Mouse (Mus musculus) embryonic facial prominence, embryonic 15.5 days (tissue): ENCODE results near the gene Mdh1. TPM values are rescaled to one million over a fixed set of nuclear protein-coding genes. Genes with fewer than 3 reads are reported as not detected.

Experiments used
- ATAC-seq: fragments of 200-750 bp; cut with Nextera tagmentation; 2 replicates; pipeline ENCODE4 v1.8.0; 2017; ENCODE audit warnings: low read depth, moderate TSS enrichment; ENCODE audit not compliant: insufficient number of reproducible peaks, low FRiP score, low TSS enrichment
- H3K27ac ChIP-seq: fragments of 300-500 bp; sonication (generic); replicated peaks from 2 replicates; pipeline ENCODE4 v1.5.1; 2015; ENCODE audit warnings: mild to moderate bottlenecking, inconsistent platforms
- H3K27me3 ChIP-seq: fragments of 300-500 bp; sonication (generic); 2 replicates; pipeline ENCODE4 v1.6.1; 2015; ENCODE audit warnings: inconsistent platforms
- H3K36me3 ChIP-seq: fragments of 300-500 bp; sonication (generic); 2 replicates; pipeline ENCODE4 v1.6.1; 2015; ENCODE audit warnings: mild to moderate bottlenecking, inconsistent platforms
- H3K4me1 ChIP-seq: fragments of 300-500 bp; sonication (generic); 2 replicates; pipeline ENCODE4 v1.6.1; 2015; ENCODE audit warnings: inconsistent platforms
- H3K4me2 ChIP-seq: fragments of 300-500 bp; sonication (generic); replicated peaks from 2 replicates; pipeline ENCODE4 v1.6.1; 2015; ENCODE audit warnings: mild to moderate bottlenecking, inconsistent platforms
- H3K4me3 ChIP-seq: fragments of 300-500 bp; sonication (generic); replicated peaks from 2 replicates; pipeline ENCODE4 v1.5.1; 2015; ENCODE audit warnings: mild to moderate bottlenecking, inconsistent platforms
- H3K9ac ChIP-seq: fragments of 300-500 bp; sonication (generic); 2 replicates; pipeline ENCODE4 v1.6.1; 2015; ENCODE audit warnings: inconsistent platforms
- H3K9me3 ChIP-seq: fragments of 300-500 bp; sonication (generic); replicated peaks from 2 replicates; pipeline ENCODE4 v1.6.1; 2016; ENCODE audit warnings: inconsistent platforms
- WGBS: fragments of 180-500 bp; shearing (Covaris S2); methylation state at CpG from one replicate; pipeline ENCODE4 v1.1.7; 2015; 5-methylcytosine and 5-hydroxymethylcytosine counted together
- polyA plus RNA-seq: library from polyadenylated mRNA; unstranded; fragments of >200 nt; fragmentation: Nextera tagmentation; extraction: Ambion mirVana; gene quantifications from 2 replicates; pipeline ENCODE4 v1.2.1, GENCODE M21; 2015

The Mdh1 gene
- polyA plus RNA-seq = 394 and 398 TPM in 2 replicates

GRCm38 (mm10) chr11:21571700-21572381 is at the start of gene Mdh1, which contains the start of gene Wdpcp:
TSS of gene Mdh1 (minus strand) at chr11:21572367.
TSS of gene Wdpcp (plus strand) at chr11:21572235.
- WGBS = under 1% methylated on average over 42 of the region's 42 CpGs
- Histone ChIP-seq H3K9ac (peak within 1 kb of the TSS; percentile 49), H3K4me3 (peak within 1 kb of the TSS; percentile 72), H3K4me2 (peak within 1 kb of the TSS; percentile 67), H3K4me1 (peaks cover 22% of the 10 kb centered on the region), H3K27ac (peak within 1 kb of the TSS; percentile 83), H3K36me3 (peaks cover under 1% of the 10 kb centered on the region; the same call in 1 of the 2 replicates), H3K27me3 (no peaks in the 10 kb centered on the region), H3K9me3 (no peaks in the 10 kb centered on the region)
- ATAC-seq = peak; percentile 99

- H3K9ac ChIP-seq = no peak overlapping the region
- H3K27ac ChIP-seq = no peak overlapping the region
- H3K4me3 ChIP-seq = no peak overlapping the region
- H3K4me1 ChIP-seq = no peaks in the 10 kb centered on the region
- no peaks in the 10 kb centered on the region for H3K27me3 ChIP-seq
- no peak for ATAC-seq
- no peaks in the 10 kb centered on the region for H3K36me3 ChIP-seq
- no peaks in the 10 kb centered on the region for H3K9me3 ChIP-seq
- no peak overlapping the region for H3K4me2 ChIP-seq
Observed at GRCm38 (mm10) chr11:21615915-21616314, 43.7 kb upstream of the Mdh1 start.

GRCm38 (mm10) chr11:21602497-21602896 is 30.3 kb upstream of the Mdh1 start:
- no peaks in the 10 kb centered on the region for H3K27me3 ChIP-seq
- no peak overlapping the region for H3K4me2 ChIP-seq
- H3K4me3 ChIP-seq = no peak overlapping the region
- no peaks in the 10 kb centered on the region for H3K36me3 ChIP-seq
- 24% methylated on average over 5 of the region's 5 CpGs for WGBS
- ATAC-seq = no peak
- H3K9ac ChIP-seq = no peak overlapping the region
- no peaks in the 10 kb centered on the region for H3K4me1 ChIP-seq
- H3K27ac ChIP-seq = no peak overlapping the region
- no peaks in the 10 kb centered on the region for H3K9me3 ChIP-seq

GRCm38 (mm10) chr11:21583286-21583685 is 11.1 kb upstream of the Mdh1 start:
- WGBS = 24% methylated on average over 1 of the region's 1 CpGs
- H3K9me3 ChIP-seq = no peaks in the 10 kb centered on the region
- no peak overlapping the region for H3K4me2 ChIP-seq
- no peaks in the 10 kb centered on the region; the same call in 1 of the 2 replicates for H3K4me1 ChIP-seq
- no peak overlapping the region for H3K9ac ChIP-seq
- H3K4me3 ChIP-seq = no peak overlapping the region
- no peak for ATAC-seq
- no peaks in the 10 kb centered on the region for H3K27me3 ChIP-seq
- H3K36me3 ChIP-seq = no peaks in the 10 kb centered on the region
- no peak overlapping the region for H3K27ac ChIP-seq

GRCm38 (mm10) chr11:21581472-21581871 is 9.3 kb upstream of the Mdh1 start:
- H3K4me3 ChIP-seq = no peak overlapping the region
- ATAC-seq = no peak
- 61% methylated on average over 7 of the region's 7 CpGs for WGBS
- H3K9ac ChIP-seq = no peak overlapping the region
- H3K4me1 ChIP-seq = no peaks in the 10 kb centered on the region; the same call in 1 of the 2 replicates
- H3K27ac ChIP-seq = no peak overlapping the region
- H3K27me3 ChIP-seq = no peaks in the 10 kb centered on the region
- H3K4me2 ChIP-seq = no peak overlapping the region
- no peaks in the 10 kb centered on the region for H3K9me3 ChIP-seq
- no peaks in the 10 kb centered on the region for H3K36me3 ChIP-seq

- Histone ChIP-seq H3K36me3 (peaks cover 9% of the 10 kb centered on the region; the same call in 1 of the 2 replicates), H3K9ac (peak overlapping the region; percentile 49), H3K27me3 (no peaks in the 10 kb centered on the region), H3K27ac (peak overlapping the region; percentile 83; the same call in 1 of the 2 replicates), H3K4me1 (peaks cover 22% of the 10 kb centered on the region), H3K4me3 (peak overlapping the region; percentile 72), H3K4me2 (peak overlapping the region; percentile 67), H3K9me3 (no peaks in the 10 kb centered on the region)
- no peak for ATAC-seq
- WGBS = 7% methylated on average over 10 of the region's 10 CpGs
Observed at GRCm38 (mm10) chr11:21570973-21571372, 1.2 kb downstream of the Mdh1 start.

- no peaks in the 10 kb centered on the region for H3K27me3 ChIP-seq
- no peak overlapping the region for H3K9ac ChIP-seq
- no peak for ATAC-seq
- H3K9me3 ChIP-seq = no peaks in the 10 kb centered on the region
- H3K27ac ChIP-seq = no peak overlapping the region
- peak overlapping the region; percentile 11; the same call in 1 of the 2 replicates for H3K4me3 ChIP-seq
- peaks cover 22% of the 10 kb centered on the region for H3K4me1 ChIP-seq
- H3K36me3 ChIP-seq = peaks cover 14% of the 10 kb centered on the region
- H3K4me2 ChIP-seq = peak overlapping the region; percentile 67; the same call in 1 of the 2 replicates
- WGBS = 60% methylated on average over 2 of the region's 2 CpGs
Observed at GRCm38 (mm10) chr11:21570109-21570474, 2.1 kb downstream of the Mdh1 start.

- 0 out of 2 replicates have a peak overlapping the region, but pooled peaks have one; percentile 10 for H3K4me2 ChIP-seq
Observed at GRCm38 (mm10) chr11:21569456-21570108, 2.6 kb downstream of the Mdh1 start.

GRCm38 (mm10) chr11:21569002-21569401 is 3.2 kb downstream of the Mdh1 start:
- Histone ChIP-seq H3K4me2 (0 out of 2 replicates have a peak overlapping the region, but pooled peaks have one; percentile 10), H3K27ac (peak overlapping the region; percentile 28; the same call in 1 of the 2 replicates), H3K9ac (no peak overlapping the region), H3K4me1 (peaks cover 22% of the 10 kb centered on the region), H3K27me3 (no peaks in the 10 kb centered on the region), H3K4me3 (no peak overlapping the region), H3K36me3 (peaks cover 17% of the 10 kb centered on the region), H3K9me3 (no peaks in the 10 kb centered on the region)
- WGBS = 58% methylated on average over 5 of the region's 5 CpGs
- ATAC-seq = no peak

More at GRCm38 (mm10) chr11:21569456-21570108, 2.6 kb downstream of the Mdh1 start:
- H3K4me1 ChIP-seq = peaks cover 22% of the 10 kb centered on the region
- peak overlapping the region; percentile 28; the same call in 1 of the 2 replicates for H3K27ac ChIP-seq
- 34% methylated on average over 3 of the region's 3 CpGs for WGBS
- peaks cover 16% of the 10 kb centered on the region for H3K36me3 ChIP-seq
- H3K9ac ChIP-seq = no peak overlapping the region
- peak overlapping the region; percentile 11; the same call in 1 of the 2 replicates for H3K4me3 ChIP-seq
- H3K27me3 ChIP-seq = no peaks in the 10 kb centered on the region
- no peaks in the 10 kb centered on the region for H3K9me3 ChIP-seq
- no peak for ATAC-seq

GRCm38 (mm10) chr11:21567733-21568132 is 4.4 kb downstream of the Mdh1 start:
- Histone ChIP-seq H3K9me3 (no peaks in the 10 kb centered on the region), H3K27me3 (no peaks in the 10 kb centered on the region), H3K36me3 (peaks cover 22% of the 10 kb centered on the region), H3K27ac (no peak overlapping the region), H3K4me2 (no peak overlapping the region), H3K4me3 (no peak overlapping the region), H3K9ac (no peak overlapping the region), H3K4me1 (peaks cover 19% of the 10 kb centered on the region)
- 65% methylated on average over 1 of the region's 1 CpGs for WGBS
- ATAC-seq = no peak

- H3K4me1 ChIP-seq = peaks cover 19% of the 10 kb centered on the region
- ATAC-seq = no peak
- H3K4me2 ChIP-seq = no peak overlapping the region
- no peaks in the 10 kb centered on the region for H3K27me3 ChIP-seq
- H3K9ac ChIP-seq = no peak overlapping the region
- no peak overlapping the region for H3K27ac ChIP-seq
- no peaks in the 10 kb centered on the region for H3K9me3 ChIP-seq
- H3K4me3 ChIP-seq = no peak overlapping the region
- WGBS = 91% methylated on average over 6 of the region's 6 CpGs
- H3K36me3 ChIP-seq = peaks cover 22% of the 10 kb centered on the region
Observed at GRCm38 (mm10) chr11:21566934-21567333, 5.2 kb downstream of the Mdh1 start.
